Mouse (Mus musculus): ENCODE data around the gene Abraxas2. TPM values are rescaled to one million over a fixed set of nuclear protein-coding genes. Genes with fewer than 3 reads are reported as not detected.

The Abraxas2 gene
- polyA plus RNA-seq (2014; fragmentation: Illumina TruSeq; extraction: RNeasy Lipid Tissue Mini Kit (QIAGEN cat#74804); ENCODE audit: low read depth, low replicate concordance), result 20.7 TPM

DNA sequence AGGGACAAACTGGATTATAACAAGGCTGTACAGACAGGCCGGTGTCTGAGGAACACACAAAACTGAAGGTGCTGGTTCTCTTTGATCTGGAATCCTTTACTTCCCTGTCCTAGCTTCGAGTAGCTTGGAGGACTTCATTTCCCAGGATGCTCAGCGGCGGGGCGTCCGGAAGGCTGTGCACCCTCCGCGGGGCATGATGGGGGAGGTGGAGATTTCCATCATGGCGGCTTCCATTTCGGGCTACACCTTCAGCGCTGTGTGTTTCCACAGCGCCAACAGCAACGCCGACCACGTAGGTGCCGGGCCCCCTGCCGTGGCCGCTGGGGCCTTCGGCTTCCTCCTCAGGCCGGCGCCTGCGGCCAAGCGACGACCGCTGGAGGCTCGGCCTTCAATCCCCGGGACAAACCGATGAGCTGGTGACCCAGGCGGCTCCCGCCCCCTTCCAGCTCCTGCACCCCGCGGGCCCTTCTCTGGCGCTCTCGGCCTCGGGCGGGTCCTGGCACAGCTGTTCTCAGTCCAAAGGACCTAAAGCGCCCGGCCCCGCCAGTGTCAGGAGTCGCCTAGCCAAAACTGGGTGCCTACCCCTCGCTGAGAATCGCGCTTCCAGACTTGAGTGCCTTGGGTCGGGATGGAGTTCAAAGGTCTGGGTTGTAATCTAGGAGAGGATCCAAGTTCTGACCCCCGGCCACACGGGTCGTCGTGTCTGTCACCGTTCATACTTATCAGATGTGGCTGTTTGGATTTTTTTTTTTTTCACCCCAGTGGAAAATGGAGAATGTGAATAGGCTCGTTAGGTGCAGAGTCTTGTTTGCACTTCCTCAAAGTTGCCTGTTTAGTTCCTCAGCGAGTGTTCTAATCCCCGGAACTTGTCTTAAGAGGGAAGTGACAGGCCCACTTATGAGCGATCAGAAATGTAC lies at the start of gene Abraxas2:
TSS of gene Abraxas2 (plus strand) at position 184 of the 917 bp plus-strand sequence.

DNA sequence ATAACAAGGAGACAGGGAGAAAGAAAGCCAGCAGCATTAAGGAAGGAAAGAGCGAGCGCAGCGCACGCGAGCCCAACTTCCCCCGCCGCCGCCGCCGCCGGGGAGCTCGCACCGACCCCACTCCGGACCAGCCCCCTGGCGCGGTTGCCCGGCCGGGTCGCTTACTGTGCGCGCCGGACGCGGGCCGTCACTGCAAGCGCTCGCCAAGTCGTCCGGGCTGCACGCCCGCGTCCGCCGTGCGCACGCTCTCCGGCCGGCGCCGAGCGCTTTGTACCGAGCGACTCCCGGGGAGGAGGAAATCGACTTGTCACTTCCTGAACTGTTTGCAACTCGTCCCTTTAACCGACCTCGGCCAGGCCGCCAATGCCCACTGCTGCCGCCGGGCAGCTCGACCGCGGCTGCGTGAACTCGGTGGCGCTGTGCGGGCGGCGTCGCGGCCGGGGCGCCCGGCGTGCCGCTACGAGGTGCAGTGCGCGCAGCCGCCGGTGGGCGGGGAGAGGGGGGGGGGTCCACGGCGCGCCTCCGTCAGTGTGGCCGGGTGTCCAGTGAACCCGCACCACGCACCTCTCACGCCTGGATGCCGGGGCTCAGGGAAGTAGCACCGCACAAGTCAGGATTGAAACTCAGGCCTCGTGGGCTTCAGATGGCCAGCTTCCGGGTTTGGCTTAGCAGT lies 45.5 kb upstream of the Abraxas2 start, which contains the start of gene Fam53b:
TSS of gene Fam53b (minus strand) at position 471 of the 673 bp plus-strand sequence.

DNA sequence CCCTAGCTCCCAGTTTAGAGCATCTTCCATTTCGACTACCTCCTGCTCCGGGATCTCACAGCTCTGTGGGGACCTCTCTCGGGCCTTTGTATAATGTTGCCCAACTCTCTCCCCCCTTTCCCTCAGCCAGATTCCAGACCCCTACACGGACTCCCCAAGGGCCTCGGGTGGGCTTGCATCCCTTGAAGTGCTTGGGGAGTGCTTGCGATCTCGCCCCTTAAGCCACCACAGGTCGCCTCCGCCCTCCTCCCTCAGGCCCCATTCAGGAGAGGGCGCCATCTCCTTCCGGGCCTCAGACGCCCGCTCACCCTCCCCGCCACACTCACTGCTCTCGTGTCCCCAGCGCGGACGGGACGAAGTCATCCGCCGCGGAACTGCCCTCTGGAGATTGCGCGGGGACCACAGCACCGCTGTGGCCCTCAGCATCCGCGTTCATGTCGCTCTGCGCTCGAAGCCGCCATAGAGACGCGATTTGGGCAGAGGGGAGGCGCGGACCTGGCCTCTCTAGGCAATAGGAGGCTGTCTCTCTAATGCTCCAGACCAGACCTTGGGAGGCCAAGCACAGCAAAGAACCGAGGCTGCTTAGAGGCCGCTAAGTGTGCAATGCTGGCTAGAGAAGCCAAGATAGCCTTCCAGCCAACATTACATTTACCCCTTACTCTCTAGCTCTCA lies 6.7 kb upstream of the Abraxas2 start, which contains the start of gene Eef1akmt2:
TSS of gene Eef1akmt2 (minus strand) at position 501 of the 672 bp plus-strand sequence.

DNA sequence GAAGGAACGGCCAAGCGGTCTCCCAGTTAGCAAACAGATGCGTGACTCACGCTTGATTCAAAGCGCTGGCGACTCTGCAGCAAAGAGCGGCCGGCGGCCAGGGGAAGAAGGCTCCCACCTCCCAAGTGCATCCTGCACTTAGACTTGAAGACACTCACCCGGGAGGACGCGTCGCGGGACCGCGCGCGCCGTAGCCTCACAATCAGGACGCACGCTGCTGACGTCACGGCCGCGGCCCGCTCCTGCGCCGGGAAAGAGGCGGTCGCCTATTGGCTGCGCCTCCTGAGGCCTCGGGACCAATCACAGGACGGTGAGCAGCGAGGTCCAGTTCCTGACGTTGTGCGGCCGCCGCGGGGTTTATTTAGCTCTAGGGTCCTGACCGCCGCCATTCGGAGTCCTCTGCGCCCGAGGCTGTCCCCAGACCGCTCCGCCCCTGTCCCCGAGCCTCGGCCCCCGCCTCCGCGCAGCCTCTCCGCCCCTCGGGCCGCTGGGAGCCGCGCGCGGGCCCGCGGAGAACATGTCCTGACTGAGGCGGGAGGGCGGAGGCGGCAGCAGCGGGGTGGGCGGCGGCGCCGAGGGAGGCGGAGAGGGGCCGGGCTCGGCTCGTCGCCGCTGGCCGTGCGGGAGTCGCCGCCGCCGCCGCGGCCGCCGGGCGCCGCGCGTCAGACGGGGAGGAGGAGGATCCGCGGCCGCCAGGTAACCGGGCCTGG lies 72.0 kb downstream of the Abraxas2 start, which contains the start of gene Zranb1:
TSS of gene Zranb1 (plus strand) at position 293 of the 710 bp plus-strand sequence.

Other genes starting within 250 kb of the Abraxas2 start
- 18.3 TPM for gene Lhpp, start 248.6 kb upstream of the Abraxas2 start, polyA plus RNA-seq (2014; fragmentation: Illumina TruSeq; extraction: RNeasy Lipid Tissue Mini Kit (QIAGEN cat#74804); ENCODE audit: low read depth, low replicate concordance)
- 20.7 TPM for gene Fam53b, start 45.3 kb upstream of the Abraxas2 start, polyA plus RNA-seq (2014; fragmentation: Illumina TruSeq; extraction: RNeasy Lipid Tissue Mini Kit (QIAGEN cat#74804); ENCODE audit: low read depth, low replicate concordance)
- 25.5 TPM for gene Eef1akmt2, start 6.6 kb upstream of the Abraxas2 start, polyA plus RNA-seq (2014; fragmentation: Illumina TruSeq; extraction: RNeasy Lipid Tissue Mini Kit (QIAGEN cat#74804); ENCODE audit: low read depth, low replicate concordance)
- gene Zranb1, start 71.9 kb downstream of the Abraxas2 start, polyA plus RNA-seq (2014; fragmentation: Illumina TruSeq; extraction: RNeasy Lipid Tissue Mini Kit (QIAGEN cat#74804); ENCODE audit: low read depth, low replicate concordance), result 18.6 TPM